Mouse (Mus musculus): ENCODE measurements around the gene Mpp4.

DNA sequence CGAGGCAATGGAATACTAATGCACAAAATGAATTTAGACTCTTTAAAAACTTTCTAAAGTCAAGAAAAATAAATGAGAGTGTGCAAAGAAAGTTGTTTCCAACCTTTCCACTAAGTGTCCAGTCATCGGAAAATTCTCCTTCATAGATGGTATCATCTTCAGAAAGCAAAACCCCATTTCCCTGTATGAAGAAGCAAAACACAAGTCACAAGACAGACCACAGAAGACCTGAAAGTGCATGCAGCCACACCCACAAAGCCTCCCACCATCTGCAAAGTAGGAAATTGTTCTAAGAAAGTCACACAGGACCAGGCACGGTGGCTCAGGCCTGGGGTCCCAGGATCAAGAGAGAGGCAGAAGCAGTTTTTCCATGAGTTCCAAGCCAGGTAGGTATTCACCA, 16.8 kb upstream of the Mpp4 start:
- TF ChIP-seq POLR2A (IDR thresholded peaks at IDR 0.05; ENCODE audit: extremely low read depth, insufficient read depth, low read length) (no peak), CTCF (IDR thresholded peaks at IDR 0.05; ENCODE audit: extremely low read depth, insufficient read depth, low read length) (no peak)

All from cortical plate, adult 2 months (tissue).